Mouse (Mus musculus): ENCODE measurements around the gene Dhdh.
A peak's percentile ranks its signal among the peaks of the same experiment; 100 is the strongest.
"Not testable (repeated sequence)": the region's sequence is repeated elsewhere in the genome, so short reads cannot be mapped to it uniquely, and the experiment has no call there.

Dhdh gene

DNA sequence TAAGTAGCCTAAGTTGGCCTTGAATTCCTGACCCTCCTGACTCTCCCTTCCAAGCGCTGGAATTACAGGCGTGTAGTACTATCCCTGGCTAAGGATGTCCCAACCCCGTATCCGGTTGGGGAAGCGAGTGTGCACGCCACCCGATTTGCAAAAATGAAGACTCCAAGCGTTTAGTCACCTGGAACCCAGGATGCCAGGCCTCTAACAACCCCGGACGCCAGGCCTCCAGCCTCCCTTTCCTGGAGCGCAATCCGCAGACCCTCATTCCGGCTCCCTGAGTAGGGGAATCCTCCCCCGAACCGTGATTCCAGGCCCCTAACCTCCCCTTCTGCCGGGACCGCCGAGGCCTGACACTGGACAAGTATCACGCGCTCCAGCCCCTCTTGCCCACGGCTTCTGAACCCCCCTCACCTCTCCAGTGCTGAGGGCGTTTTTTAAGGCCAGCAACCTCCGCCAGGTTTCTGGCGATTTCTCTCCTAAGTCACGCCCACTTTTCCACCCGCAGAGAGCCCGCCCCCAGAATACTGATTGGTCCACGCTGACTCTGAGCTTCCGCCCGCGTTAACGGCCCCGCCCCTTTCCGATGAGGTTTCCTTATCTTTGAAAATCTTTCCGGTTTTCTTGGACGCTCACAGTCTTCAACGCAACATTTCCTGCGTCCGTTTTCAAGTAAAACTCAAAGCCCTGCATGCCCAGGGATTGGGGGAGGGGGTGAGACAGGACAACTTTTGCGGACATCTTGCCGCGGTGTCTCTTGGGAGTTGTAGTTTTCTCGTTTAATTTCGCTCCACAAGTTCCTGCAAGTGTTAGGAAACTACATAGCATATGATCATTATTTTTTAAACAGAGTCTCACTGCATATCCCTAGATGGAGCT, 21.5 kb upstream of the Dhdh start, which contains the start of gene Nucb1:
TSS of gene Nucb1 (minus strand) at position 495 of the 876 bp plus-strand sequence.
- peak; percentile 78 for DNase-seq (ENCODE audit: low spot score)

GRCm38 (mm10) chr7:45509181-45509882, 20.7 kb upstream of the Dhdh start:
- DNase-seq (ENCODE audit: low spot score) = no peak

DNA sequence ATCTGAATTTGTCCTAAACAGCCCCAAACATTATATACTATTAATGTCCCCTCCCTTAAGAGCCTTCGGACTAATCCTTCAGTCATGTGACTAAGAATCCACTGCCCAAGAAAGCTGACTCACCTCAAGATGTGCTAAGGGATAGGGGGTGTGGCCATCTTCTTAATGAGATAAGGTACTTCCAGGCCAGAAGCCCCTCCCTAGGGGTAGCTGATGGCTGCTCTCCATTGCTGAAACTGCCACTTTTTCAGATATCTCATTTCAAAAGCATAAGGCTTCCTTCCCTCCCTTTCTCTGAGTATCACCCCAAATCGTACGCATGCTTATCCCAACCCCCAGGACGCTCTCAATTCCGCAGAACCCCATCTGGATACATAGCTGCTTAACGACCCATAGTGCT, 20.0 kb upstream of the Dhdh start:
- DNase-seq (ENCODE audit: low spot score) = no peak

DNA sequence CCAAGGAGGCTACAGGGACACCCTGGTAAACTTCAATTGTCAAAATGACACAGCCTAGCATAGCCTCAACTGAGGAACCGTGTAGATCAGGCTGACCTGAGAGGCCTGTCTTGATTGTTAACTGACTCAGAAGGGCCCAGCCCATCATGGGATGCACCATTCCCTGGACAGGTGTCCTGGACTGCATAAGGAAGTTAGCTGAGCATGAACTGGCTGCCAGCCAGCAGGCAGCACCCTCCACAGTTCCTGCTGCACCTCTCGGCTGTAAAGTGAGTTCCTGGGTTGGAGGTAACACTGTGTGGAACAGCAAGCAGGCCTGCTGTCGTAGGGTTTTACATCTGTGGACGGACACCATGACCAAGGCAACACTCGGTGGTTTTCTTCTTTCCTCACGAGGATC, 19.0 kb upstream of the Dhdh start:
- no peak for DNase-seq (ENCODE audit: low spot score)

DNA sequence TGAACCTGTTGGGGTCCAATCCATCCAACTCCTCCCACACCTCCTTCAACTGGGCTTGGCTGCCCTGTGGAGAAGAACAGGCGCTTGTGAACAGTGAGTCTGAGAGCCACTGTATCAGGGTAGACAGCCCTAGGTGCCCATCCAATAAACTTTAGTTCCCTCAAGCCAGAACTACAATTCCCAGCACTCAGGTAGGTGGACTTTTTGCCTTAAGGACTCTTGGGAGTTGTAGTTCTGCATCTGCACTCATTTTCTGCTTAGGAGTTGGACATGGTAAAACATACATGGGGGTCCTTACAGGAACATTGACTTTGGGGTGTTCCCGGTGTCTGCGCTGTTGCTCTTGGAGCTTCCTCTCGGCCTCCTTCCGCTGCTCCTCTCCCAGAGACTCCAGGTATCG, 9.8 kb upstream of the Dhdh start:
- no peak for DNase-seq (ENCODE audit: low spot score)

DNA sequence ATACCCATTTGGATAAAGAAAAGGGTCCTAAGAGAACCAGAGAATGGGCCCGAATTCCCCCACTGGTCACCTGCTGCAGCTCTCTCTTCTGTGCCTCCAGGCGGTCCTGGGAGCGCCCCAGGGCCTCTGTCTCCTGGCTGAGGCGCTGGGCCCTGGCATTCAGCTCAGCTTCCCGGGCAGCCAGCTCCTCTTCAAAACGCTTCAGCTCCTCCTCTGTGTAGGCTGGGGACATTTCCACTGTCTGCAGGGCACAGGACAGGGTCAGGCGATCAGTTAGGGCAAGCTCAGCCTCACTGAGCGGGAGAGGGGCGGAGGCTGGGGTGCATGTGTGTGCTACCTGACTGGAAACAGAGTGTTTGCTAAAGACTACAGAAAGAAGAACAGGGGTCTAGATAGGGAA, 5.9 kb upstream of the Dhdh start:
- DNase-seq (ENCODE audit: low spot score) = no peak

DNA sequence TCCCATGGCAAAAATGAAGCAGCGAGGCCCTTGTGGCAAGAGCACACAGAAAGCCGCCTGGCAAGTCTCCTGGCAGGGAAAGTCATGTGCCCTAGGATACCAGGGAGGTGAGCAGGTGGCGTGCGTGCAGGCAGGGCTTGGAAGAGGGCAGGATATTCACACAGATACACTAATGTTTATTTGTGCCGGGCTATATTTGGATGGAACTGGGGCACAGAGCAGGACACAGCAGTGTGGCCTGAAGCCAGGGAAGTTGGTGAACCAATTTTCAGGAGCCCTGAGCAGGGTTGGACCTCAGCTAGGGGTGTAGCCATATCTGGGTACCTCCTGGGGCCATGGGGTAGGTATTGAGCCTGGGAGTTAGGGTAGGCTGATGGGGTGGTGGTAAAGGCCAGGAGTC, 4.3 kb upstream of the Dhdh start:
- no peak for DNase-seq (ENCODE audit: low spot score)

- no peak for DNase-seq (ENCODE audit: low spot score)
These were observed 3.7 kb upstream of the Dhdh start for GRCm38 (mm10) chr7:45492225-45492844.

DNA sequence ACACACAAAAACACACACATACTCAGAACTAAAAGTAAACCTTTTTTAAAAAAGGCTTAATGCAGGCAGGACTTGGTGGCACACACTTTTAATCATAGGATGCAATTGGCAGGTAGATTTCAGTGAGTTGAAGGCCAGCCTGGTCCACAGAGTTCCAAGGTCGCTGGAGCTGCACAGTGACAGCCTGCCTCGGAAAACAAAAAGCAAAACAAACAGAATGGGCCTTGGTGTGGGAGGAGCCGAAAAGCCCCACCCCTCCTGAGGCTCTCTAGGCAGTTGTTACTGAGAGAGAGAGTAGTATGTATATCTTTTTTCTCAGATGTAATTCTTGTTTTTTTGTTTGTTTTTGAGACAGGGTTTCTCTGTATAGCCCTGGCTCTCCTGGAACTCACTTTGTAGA, 2.7 kb upstream of the Dhdh start:
- no peak for DNase-seq (ENCODE audit: low spot score)

DNA sequence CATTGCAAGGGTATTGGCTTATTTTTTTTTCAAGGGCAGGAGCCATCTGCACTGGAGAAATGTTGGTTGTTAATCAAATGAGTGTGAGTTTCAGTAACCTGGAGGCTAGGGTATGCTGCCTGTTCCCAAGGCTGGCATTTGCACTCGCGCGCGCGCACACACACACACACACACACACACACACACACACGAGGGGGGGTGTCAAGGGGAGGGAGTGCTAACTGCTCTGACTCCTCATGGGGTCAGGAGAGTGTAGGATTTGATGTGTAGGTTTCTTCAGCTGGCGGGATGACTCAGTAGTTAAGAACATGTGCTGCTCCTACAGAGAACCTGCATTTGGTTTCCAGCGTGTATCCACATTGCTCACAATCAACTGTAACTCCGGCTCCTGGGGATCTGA, 2.2 kb upstream of the Dhdh start:
- DNase-seq (ENCODE audit: low spot score) = no peak

- no peak for DNase-seq (ENCODE audit: low spot score)
These were observed 973 bp upstream of the Dhdh start for GRCm38 (mm10) chr7:45489578-45489977.

DNA sequence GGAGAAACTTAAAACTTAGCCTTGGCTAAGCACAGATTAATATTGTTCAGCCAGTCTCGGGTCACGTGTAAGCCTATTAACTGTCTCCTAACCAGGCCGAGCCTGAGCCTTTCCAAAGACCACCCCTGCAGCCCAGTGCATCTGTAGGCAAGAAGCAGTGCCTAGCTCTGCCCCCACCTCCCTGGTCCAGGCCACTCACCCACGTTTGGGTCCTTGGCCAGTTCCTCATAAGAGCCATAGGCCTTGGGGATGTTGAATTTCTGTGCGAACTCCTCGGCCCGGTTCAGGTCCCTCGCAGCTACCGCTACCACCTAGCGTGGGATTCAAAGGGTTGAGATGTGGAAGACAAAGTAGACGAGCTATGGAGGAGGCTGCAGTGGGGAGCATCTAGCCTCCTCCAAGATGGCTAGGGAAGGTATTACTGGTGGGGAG, 728 bp downstream of the Dhdh start:
- no peak for DNase-seq (ENCODE audit: low spot score)

DNA sequence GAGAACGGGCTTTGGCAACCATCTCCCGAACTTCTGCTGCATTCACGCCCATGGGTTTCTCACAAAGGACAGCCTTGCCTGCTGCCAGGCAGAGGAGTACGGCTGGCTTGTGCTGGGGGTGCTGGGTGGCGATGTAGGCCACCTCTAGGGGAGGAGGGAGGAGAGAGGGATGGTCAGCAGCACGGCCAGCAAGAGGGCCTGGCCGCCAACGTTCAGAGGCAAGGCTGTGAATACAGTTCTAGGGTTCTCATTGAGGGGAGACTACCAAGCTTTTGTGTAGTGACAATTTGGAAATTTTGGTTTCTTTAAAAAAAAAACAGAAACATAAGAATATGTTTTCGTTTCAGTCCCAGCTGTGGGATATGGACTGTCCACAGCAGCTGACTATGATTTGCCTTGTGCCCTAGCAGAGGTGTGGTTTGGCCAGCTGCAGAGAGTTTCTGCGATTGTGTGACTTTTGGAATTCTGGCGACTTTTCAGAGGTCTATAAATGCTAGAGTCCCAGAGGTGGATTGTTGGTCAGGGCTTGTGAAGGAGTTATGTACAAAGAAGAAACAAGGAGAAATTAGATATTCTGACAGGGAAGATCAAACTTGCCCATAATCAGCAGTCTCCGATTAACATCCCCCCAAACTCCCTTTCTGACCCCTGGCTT, 1.7 kb downstream of the Dhdh start, which contains the start of gene Gm45808:
TSS of gene Gm45808 (minus strand) at position 51 of the 655 bp plus-strand sequence.
- DNase-seq (ENCODE audit: low spot score) = no peak

DNA sequence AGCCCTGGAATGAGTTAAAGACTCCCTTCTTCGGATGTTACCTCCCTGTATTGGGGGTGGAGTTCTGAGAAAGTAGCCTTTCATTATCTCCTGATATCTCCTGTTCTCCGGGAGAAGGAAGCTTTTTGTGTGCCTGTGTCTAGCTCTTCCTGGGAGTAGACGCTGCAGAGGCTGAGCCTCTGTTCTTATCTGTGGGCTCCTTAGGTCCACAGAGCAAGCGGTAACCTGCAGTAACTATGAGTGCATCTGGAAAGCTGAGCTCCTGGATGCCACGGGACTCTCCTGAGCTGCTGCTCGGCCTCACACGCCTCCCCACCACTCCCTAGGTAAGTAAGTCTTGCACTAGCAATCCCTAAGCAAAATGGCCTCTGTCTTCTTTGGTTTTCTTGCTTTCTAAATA, 2.4 kb downstream of the Dhdh start:
- no peak for DNase-seq (ENCODE audit: low spot score)

GRCm38 (mm10) chr7:45484985-45485384, 3.6 kb downstream of the Dhdh start:
- DNase-seq (ENCODE audit: low spot score) = not testable (repeated sequence)

DNA sequence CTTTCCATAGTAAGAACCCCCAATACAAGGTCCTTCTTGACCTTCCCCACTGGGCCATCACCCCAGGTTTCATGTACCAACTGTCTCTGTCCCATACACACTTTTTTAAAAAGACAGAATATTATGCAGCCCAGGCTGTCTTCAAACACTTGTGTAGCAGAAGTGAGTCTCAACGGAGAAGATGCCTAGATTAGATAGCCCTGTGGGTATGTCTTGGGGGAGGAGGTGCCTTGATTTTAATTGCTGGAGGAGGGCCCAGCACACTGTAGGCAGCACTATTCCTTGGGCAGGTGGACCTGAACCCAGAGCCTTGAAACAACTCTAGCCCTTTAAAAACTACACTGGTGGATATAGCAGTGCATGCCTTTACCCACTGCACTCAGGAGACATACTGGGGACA, 6.4 kb downstream of the Dhdh start:
- no peak for DNase-seq (ENCODE audit: low spot score)

GRCm38 (mm10) chr7:45481374-45481927, 7.2 kb downstream of the Dhdh start, which contains the start of gene Tulp2:
Gene Tulp2 (plus strand): TSS chr7:45481877.
- DNase-seq (ENCODE audit: low spot score) = no peak

GRCm38 (mm10) chr7:45480310-45480709, 8.3 kb downstream of the Dhdh start:
- DNase-seq (ENCODE audit: low spot score) = not testable (repeated sequence)

GRCm38 (mm10) chr7:45478774-45479173, 9.8 kb downstream of the Dhdh start:
- DNase-seq (ENCODE audit: low spot score) = no peak

DNA sequence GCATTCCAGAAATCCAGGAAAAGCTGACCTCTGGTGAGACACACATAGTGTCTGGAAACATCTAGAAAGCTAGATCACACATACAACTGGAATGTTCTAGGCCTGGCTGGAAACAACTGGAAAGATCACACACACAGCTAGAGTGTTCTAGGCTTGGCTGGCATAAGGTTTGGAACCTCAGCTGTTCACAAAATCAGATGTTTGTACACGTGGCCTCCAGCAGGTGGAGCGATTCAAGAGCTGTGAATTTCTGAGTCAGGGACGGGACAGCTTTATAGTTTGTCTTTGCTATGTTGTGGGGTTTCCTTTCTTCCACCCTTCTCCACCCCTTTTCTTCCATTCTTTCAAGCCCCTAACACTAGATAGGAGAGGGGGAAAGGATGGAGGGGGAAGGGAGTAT, 11.6 kb downstream of the Dhdh start:
- DNase-seq (ENCODE audit: low spot score) = no peak

DNA sequence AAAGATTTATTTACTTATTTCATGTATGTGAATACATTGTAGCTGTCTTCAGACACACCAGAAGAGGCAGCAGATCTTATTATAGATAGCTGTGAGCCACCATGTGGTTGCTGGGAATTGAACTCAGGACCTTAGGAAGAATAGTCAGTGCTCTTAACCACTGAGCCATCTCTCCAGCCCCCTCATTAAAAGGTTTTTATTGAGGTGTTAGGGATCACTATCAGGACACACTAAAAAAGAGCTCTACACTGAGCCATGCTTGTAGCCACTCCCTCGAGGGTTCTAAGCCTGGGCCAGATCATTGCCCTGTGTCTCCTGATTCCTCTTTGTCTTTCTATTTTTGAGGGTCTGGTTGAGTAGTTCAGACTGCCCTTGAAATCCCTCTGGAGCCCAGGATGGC, 12.2 kb downstream of the Dhdh start:
- DNase-seq (ENCODE audit: low spot score) = no peak

All from layer of hippocampus, adult 9-10 months (tissue).